Mouse (Mus musculus): ENCODE measurements around the gene Zar1l.

GRCm38 (mm10) chr5:150564426-150564825 is 46.5 kb upstream of the Zar1l start:
- TF ChIP-seq CTCF (IDR thresholded peaks at IDR 0.05; ENCODE audit: extremely low read depth, insufficient read length, insufficient replicate concordance, low read depth, low read length) = no peak
- TF ChIP-seq POLR2A (IDR thresholded peaks at IDR 0.05; ENCODE audit: low read depth, low read length) = no peak

Data from small intestine, adult 2 months (tissue).